Mouse (Mus musculus) adrenal gland, postnatal 4 days (tissue): ENCODE data around the gene Smdt1. TPM values are rescaled to one million over a fixed set of nuclear protein-coding genes. Genes with fewer than 3 reads are reported as not detected.
"Not testable (repeated sequence)": the region's sequence is repeated elsewhere in the genome, so short reads cannot be mapped to it uniquely, and the experiment has no call there.

Experiments
- DNase-seq, 2 experiments: peaks; one replicate each; pipeline ENCODE4 v3.0.0; 2021 to 2022; ENCODE audit warnings: low spot score in 2 of 2, mixed read lengths in 2 of 2
- total RNA-seq, 2 experiments: library from RNA; stranded (reverse); gene quantifications; 2 replicates each; pipeline ENCODE4 v1.2.3; 2021

Smdt1 gene
- total RNA-seq, 2 experiments from 2014 or later, result 125 to 127 TPM

DNA sequence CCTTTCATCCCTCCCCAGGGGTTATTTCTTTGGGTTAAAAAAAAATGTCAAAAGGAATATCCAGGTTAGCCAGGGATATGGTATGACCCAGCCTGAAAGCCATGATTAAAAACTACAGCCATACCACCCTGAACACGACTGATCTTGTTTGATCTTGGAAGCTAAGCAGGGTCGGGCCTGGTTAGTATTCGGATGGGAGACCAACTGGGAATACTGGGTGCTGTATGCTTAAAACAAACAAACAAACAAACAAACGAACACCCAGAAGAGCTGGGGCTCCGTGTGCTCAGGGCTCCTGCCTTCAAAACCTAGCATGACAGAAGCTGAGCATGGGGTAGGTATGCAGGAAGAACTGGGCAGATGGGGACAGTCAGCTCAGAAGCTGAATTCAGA, 3.8 kb downstream of the Smdt1 start:
- DNase-seq, result no peak

DNA sequence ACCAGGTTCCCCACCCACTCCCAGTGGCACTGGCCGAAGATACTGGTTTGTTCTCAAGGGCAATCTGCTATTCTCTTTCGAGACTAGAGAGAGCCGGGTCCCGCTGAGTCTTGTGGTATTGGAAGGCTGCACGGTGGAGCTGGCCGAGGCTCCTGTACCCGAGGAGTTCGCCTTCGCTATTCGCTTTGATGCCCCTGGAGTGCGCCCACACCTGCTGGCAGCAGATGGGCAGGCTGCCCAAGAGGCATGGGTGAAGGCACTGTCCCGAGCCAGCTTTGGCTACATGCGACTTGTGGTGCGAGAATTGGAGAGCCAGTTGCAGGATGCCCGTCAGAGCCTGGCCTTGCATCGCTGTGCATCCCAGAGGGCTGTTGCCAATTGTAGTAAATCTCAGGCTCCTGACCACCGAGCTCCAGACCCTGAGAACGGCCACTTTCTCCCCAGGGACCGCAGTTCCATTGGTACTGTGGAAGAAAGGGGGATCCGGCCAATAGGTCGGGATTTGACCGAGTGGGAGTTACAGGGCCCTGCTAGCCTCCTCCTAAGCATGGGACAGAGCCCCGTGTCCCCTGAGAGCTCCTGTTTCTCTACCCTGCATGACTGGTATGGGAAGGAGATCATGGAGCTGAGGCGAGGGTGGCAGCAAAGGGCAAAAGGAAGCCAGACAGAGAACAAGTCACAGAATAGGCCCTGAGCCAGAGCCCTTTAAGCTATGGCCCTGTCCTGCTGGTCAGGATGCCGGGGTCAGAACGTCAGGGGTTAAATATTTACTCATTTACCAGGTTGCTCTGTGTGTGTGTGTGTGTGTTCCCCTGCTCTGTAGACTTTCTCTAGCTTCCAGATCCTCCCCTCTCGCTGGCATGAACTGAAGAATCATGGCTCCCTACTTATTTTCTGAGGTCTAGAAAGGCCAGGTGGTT, 4.9 kb downstream of the Smdt1 start:
- DNase-seq, result no peak

DNA sequence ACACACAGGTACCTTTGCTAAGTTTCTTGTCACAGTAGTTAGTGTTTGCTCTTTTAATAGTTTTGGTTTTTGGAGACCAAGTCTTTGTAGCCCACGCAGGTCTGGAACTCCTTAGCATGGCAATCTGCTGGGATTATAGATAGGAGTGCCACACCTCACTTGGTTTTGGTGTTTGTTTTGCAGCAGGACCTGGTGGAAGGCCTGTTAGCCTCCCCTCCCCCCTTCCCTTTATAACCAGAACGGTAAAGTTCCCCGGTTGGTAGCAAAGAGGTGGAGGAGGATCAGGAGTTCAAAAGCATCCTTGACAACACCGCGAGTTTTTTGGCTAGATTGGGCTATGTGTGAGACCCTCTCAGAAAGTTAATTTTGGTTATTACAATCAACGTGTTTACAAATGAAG, 6.2 kb downstream of the Smdt1 start:
- DNase-seq, result no peak

DNA sequence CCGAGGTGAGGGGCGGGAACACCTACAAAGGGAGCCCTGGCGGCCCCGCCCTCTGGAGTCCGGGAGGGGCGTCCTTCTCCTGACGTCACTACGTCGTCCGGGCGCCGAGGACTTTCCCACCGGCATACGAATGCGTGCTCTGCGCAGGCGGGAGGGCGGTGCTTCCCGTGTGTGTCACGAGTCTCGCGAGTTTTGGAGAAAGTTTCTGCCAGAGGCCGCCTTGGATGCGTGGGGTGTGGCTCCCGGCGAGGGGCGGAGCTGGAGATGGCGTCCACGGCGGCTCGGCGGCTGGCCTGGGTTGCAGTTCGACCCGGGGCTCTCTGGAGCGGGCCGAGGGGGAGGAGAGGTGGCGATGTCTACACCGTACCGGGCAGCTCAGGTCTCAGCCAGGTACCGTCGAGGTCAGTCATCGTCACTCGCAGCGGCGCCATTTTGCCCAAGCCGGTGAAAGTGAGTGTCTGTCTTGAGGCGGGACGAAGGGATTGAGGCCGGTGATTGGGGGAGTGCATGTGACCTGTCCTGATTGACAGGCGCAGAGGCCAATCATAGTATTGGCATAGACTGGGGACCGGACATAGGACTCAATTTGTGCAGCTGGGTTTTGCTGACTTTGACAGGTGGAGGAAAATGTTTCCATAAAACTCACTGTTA, 7.2 kb downstream of the Smdt1 start:
- peak; percentile 79 to 93 for DNase-seq

DNA sequence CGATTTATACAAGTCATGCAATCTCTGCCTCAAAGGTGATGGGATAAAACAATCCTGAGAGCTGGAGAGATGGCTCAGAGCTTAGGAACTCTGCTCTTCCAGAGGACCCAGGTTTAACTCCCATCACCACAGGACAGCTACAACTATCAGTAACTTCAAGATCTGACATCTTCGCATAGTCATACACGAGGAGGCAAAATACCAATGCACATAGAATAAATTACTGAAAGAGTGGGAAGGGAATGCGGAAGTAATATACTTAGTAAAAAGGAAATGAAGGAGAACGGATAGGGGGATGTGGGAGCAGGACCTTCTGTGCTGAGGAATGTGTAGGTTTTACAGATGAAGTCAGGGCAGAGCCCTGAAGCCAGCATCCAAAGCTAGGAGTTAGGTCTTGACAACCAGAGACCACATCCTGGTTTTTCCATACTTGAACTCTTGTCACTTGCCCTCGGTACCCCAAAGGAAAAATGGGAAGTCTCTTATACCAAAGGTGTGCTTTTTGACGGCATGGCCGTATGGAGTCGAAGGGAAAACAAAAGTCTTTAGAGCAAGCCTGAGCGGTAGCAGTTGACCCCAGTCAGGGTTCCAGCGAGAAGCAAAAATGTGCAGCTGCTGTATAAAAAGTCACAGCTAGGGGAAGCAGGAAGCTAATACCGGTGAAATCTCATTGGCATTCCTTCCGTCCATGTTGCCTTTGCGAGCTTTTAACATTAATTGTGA, 8.0 kb downstream of the Smdt1 start:
- no peak for DNase-seq

DNA sequence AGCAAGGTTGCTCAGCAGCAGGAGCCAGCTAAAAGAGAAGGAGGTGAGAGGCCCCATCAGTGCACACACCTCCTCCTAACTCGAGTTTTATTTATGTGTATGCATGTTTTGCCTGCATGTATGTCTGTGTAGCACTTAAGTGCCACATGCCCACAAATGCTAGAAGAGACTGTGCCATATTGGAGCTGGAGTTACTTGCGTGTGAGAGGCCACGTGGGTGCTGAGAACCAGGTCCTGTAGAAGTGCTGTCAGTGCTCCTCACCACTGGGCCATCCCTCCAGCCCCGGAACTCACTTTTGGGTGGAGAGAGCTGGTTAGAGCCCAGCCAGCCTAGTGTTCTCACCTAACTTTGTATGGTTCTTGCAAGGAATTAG, 8.5 kb downstream of the Smdt1 start:
- no peak for DNase-seq

DNA sequence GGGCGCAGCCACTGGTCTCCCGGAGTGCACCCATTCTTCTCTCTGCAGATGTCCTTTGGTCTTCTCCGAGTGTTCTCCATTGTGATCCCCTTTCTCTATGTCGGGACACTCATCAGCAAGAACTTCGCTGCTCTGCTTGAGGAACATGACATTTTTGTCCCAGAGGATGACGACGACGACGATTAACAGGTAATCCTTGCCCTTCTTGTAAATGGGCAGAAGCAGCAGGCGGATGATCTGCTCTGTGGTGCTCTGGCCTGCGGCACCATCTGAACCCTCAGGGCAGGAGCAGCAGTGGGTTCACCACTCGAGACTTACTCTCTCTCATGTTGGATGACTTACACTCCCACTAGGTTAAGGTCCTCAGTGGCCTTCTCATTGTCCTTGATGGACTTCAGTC, 9.1 kb downstream of the Smdt1 start:
- no peak for DNase-seq

DNA sequence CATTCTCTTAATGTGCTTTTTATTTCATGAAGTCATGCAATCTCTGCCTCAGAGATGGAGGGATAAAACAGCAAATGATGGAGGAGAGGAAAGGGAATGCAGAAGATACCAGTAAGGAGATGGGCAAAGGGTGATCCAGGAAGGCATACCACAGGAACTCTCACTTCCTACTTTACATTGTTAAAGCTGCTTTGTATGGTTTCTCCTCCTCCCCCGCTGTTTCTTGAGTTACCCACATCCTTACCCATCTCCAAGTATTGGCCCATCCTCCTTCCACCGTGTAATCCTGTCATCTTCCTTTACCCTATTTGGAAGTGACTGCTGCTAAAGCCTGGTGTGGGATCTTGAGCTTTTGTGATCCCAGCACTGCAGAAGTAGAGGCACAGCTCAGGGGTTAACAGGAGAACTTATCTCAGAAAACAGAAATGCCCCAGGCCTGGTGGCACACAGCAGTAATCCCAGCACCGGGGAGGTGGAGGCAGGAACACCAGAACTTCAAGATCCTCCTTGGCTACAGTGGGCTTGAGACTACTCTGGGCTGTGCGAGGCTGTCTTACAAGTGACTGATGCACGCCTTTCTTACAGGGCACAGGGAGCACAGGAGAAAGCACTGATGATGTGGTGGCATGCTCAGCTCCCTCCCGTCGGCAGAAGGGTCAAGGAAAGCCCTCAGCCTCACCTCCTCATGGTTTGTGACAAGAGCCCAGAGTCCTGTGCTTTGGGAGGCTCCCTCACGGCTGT, 9.7 kb downstream of the Smdt1 start:
- no peak for DNase-seq

DNA sequence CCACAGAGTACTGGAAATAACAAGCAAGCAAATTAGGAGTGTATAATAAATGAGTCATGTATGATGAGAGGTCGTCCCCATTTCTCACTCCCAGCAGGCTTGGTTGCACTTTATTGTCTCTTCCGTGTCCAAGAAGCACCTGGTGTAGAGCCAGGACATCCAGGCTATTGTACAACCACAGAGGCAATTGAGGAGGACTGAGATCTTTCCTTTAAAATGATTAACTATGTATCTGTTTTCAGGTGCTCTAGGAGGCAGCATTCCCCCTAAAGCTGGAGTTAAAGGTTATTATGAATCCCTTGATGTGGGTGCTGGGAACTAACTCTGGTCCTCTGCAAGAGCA, 10.2 kb downstream of the Smdt1 start:
- DNase-seq, result no peak

DNA sequence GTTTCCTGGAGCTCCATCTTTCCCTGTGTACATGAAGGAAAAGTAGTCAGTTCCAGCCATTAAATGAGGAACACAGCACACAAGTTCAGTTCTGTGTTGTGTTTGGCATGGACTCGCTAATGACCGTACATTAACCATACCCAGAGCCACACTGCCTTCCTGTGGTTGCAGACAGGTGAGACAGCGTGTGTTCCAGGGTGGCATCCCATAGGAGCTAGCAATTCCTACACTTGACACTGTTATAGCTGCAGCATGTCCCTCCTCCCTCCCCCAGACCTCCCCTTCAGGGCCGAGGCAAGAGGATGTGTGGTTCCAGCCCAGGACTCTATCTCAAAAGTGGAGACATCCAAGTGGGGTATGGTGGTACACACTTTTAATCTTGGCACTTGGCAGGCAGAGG, 11.6 kb downstream of the Smdt1 start:
- no peak for DNase-seq

DNA sequence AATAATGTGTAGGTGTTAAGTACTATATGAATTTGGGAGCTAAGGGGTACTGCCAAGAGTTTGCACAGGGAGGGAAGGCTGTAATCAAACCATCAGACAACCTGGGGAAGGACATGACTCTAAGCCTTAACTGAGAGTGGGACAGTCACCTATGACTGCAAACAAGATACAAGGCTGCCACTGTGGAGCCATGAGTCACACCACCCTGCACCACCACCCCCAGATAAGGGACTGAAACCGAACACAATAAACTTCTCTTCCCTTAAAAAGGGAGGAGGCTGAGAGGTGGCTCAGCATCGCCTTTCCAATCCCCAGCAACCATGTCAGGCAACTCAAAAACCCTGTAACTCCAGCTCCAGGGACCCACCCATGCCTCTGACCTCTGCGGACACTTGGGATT, 12.7 kb downstream of the Smdt1 start:
- no peak for DNase-seq

DNA sequence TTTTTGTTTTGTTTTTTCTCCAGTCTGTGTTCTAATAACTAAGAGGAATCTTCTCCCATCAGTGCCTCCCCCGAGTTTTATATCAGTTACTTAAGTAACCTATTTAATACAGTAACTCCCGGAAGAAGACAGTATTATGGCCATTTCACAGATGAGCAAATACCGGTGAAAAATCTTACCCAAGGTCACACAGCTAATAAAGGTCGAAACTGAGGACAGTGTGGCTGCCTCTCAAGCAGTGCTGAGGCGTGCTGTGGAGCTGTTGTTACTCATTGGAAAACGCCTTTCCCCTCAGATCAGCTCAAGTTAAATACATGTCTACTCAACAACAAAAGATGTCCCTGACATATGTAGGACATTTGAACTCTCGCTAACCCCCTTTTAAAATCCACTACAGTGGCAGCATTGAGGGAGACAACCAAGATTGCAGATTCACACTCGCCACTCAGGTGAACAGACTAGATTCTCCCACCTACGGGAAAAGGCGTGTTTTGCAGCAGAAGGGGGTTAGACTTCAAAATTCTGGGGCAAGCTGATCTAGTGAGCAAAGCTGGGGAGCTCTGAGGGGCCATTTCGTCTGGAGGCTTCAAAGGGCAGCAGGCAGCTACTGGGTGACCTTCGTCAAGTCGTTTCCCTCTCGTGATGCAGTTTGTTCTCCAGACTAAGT, 14.5 kb downstream of the Smdt1 start:
- DNase-seq, result no peak

DNA sequence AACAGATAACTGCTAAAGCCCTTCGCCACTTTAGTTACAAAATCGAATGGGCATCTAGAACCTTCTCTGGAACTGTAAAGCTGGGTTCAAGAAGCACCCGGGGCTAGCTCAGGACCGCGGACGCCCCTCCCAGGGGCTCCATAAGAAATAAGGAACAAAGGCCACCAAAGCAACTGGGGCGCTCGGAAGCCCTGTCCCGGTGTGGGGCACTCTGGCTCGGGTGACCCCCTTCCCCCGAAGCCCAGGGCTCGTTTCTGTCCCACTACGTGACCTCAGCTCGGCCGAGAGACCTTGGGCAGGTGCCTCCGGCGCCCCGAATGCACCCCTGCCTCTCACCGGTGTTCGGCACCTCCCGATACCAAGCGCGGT, 15.0 kb downstream of the Smdt1 start:
- DNase-seq, result no peak

DNA sequence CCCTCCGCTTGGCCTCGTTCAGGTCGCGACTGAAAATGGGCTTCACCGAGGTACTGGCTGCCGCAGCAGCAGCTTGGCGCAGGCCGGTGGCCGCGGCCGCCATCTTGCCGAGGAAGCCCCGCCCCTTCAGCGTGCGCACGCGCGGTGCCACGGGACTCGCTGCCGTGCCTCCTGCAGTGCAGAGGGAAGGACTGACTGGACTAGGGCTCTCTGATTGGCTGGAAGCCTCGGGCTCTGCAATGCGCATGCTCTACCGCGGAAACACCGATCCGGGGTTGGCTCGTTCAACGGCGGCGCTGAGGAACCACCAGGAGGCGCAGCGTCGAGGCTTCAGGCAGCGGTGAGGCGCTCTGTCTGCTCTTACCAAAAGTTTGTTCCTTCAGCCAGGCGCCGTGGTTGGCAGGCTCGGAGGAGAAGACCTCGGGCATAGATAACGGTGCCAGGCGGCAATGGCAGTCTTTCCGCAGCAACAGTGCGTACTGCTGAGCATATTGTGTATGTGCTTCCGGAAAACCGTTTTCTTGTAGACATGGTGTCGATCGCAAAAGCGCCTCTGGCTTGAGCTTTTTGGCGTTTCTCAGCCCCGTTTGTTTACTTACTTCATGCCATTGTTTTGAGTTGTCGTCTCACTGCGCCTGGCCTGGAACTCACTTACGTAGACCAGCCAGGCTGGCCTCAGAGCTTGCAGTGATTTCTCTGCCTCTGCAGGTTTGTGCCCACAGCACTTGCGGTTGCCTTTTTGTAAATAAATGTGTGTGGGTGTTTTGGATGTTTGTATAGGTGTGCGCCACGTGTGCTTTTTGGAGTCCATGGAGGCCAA, 15.6 kb downstream of the Smdt1 start, which contains the start of gene Ndufa6:
Gene Ndufa6 (minus strand): TSS at position 197 of the 820 bp plus-strand sequence.
- DNase-seq, result peak; percentile 89 to 95

DNA sequence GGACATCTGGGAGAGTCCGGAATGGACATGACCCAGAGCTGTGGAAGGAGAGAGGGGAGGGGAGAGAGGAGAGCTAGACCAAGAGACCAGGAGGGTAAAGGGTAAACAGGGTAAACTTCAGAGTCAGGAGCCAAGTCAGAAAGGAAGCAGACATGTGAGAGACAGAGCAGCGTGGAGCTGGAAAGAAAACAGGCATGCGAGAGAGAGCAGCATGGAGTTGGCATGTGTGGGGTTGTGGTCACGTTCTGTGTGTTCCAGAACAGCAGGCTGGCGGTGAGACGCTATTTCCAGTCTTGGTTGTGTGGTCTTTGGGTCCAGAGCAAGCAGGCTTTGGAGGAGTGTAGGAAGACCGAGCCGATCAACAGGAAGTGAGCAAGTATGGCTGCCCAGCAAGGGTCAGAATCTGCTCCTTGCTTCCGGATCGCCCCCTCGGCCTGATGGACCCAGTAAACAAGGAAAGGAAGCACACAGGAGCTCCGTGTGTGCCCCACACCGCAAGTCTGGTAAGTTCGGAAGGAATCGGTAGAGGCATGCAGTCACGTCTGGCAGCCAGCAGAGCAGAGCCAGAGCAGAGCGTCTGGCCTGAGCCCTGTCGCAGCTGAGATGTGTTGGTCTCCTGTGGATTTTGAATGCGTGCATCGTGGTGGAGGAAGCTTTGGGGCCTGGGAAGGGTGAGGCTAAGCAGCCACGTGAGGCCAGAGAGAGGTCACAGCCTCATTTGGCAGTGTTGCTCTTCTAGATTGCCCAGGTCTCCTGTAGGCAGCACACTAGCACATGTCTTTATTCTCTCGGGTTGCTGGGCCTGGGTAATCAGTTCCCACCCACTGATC, 19.9 kb downstream of the Smdt1 start:
- no peak for DNase-seq

DNA sequence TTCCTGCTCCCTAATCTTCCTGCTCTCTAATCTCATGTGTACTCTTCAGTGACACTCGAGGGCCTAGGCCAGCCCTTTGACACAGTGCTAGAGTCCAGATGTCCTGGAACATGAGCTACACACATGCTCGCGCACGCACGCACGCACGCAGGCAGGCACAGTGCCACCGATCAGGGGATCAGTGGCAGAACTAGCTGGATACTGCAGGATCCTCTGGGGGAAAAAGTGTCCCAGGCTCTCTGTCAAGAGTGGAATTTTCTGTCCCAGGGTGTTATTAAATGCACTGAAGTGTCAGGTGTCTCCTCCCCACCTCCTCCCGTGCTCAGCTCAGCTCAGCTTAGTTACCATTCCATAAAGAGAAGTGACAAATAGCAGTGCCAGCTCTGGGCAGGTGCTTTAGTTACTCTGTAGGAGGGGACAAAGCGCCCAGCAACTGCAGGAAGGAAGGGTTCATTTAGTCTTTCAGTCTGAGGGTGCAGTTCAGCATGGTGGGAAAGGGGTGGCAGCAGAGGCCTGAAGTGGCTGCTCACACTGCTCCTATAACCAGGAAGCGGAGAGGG, 22.8 kb downstream of the Smdt1 start:
- peak in 1 of 2 experiments; percentile 3 for DNase-seq

DNA sequence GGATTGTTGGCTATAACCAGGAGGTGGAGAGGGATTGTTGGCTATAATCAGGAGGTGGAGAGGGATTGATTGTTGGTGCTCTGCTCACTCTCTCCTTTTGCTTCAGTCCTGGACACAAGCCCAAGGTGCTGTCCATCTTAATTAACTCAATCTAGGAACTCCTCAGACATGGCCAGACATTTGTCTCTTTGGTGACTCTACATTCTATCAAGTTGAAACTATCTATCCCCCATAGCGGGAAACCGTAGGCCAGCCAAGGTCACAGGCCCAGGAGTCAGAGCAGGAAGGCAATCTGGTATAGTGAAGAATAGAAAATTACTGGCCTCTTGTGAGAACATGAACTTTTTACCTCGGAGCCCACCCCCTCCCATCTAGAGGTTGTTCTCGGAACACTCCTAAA, 23.5 kb downstream of the Smdt1 start:
- DNase-seq, result no peak

DNA sequence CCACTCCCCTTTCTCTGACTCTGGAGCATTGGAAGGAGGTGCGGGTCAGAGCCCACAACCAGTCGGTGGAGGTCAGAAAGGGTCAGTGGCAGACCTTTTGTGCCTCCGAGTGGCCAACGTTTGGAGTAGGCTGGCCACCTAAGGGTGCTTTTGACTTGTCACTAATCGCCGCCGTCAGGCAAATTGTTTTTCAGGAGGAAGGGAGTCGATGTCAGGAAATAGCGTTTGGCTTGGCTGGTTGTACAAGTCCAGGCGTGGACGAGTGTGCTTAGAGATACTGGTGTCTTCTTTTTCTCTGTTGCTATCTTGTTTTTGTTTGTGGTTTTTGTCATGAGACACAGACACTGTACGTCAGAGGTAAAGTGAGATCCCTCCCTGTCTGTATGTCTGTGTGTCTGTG, 25.0 kb downstream of the Smdt1 start:
- DNase-seq, result not testable (repeated sequence)

DNA sequence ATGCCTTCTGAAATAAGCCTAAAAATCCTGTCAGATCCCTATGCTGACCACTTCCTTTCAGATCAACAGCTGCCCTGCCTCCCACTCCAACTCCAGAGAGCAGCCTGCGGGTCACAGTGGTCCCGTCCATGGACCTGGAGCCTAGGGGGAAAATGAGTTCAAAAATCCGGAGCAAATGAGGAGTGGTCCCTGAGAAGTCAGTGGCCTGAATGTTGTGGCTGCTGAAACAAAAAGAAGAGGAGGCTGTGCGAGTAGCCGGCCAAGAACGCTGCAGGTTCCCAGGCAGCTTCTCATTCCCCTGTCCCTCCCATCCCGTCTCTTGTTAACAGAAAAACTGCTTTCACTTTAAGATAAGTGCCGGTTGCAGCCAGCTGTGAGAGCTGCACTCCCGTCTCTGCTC, 25.8 kb downstream of the Smdt1 start:
- DNase-seq, result not testable (repeated sequence)
